Mouse (Mus musculus): Measurements from ENCODE around the gene Alx3. TPM values are rescaled to one million over a fixed set of nuclear protein-coding genes. Genes with fewer than 3 reads are reported as not detected.
"Not testable (repeated sequence)": the region's sequence is repeated elsewhere in the genome, so short reads cannot be mapped to it uniquely, and the experiment has no call there.

Alx3 gene
- total RNA-seq, 2 experiments from 2014 or later = 0.69 to 0.85 TPM

- no peak for DNase-seq (ENCODE audit: low spot score in 2 of 2)
Measured at GRCm38 (mm10) chr3:107622537-107622936, 27.7 kb downstream of the Alx3 start.

GRCm38 (mm10) chr3:107624424-107624823 lies 29.6 kb downstream of the Alx3 start:
- DNase-seq (ENCODE audit: low spot score in 2 of 2) = no peak

- no peak for DNase-seq (ENCODE audit: low spot score in 2 of 2)
Measured at GRCm38 (mm10) chr3:107625536-107625935, 30.7 kb downstream of the Alx3 start.

GRCm38 (mm10) chr3:107626751-107627150 lies 31.9 kb downstream of the Alx3 start:
- no peak for DNase-seq (ENCODE audit: low spot score in 2 of 2)

GRCm38 (mm10) chr3:107627641-107628040 lies 32.8 kb downstream of the Alx3 start:
- DNase-seq (ENCODE audit: low spot score in 2 of 2) = no peak

GRCm38 (mm10) chr3:107628551-107628950 lies 33.7 kb downstream of the Alx3 start:
- peak; percentile 26 to 58 for DNase-seq (ENCODE audit: low spot score in 2 of 2)

GRCm38 (mm10) chr3:107629411-107629810 lies 34.6 kb downstream of the Alx3 start:
- DNase-seq (ENCODE audit: low spot score in 2 of 2) = no peak

- peak; percentile 40 to 67 for DNase-seq (ENCODE audit: low spot score in 2 of 2)
Measured at GRCm38 (mm10) chr3:107630682-107631522, 36.1 kb downstream of the Alx3 start, which contains the start of gene Gm10961. Gene Gm10961, plus strand, starts transcription at chr3:107631322.

- peak; percentile 89 to 96 for DNase-seq (ENCODE audit: low spot score in 2 of 2)
Measured at GRCm38 (mm10) chr3:107631523-107631958, 36.7 kb downstream of the Alx3 start, which contains the start of gene Strip1. Gene Strip1, minus strand, starts transcription at chr3:107631694.

GRCm38 (mm10) chr3:107632786-107633185 lies 38.0 kb downstream of the Alx3 start:
- DNase-seq (ENCODE audit: low spot score in 2 of 2) = no peak

- DNase-seq (ENCODE audit: low spot score in 2 of 2) = no peak
Measured at GRCm38 (mm10) chr3:107633906-107634305, 39.1 kb downstream of the Alx3 start.

GRCm38 (mm10) chr3:107635836-107636235 lies 41.0 kb downstream of the Alx3 start:
- no peak for DNase-seq (ENCODE audit: low spot score in 2 of 2)

GRCm38 (mm10) chr3:107636236-107636635 lies 41.4 kb downstream of the Alx3 start:
- DNase-seq (ENCODE audit: low spot score in 2 of 2) = no peak

- DNase-seq (ENCODE audit: low spot score in 2 of 2) = no peak
Measured at GRCm38 (mm10) chr3:107637606-107638172, 42.9 kb downstream of the Alx3 start.

- no peak for DNase-seq (ENCODE audit: low spot score in 2 of 2)
Measured at GRCm38 (mm10) chr3:107646947-107647346, 52.1 kb downstream of the Alx3 start.

GRCm38 (mm10) chr3:107650276-107650675 lies 55.4 kb downstream of the Alx3 start:
- not testable (repeated sequence) for DNase-seq (ENCODE audit: low spot score in 2 of 2)

GRCm38 (mm10) chr3:107652968-107653367 lies 58.1 kb downstream of the Alx3 start:
- no peak for DNase-seq (ENCODE audit: low spot score in 2 of 2)

- DNase-seq (ENCODE audit: low spot score in 2 of 2) = no peak
Measured at GRCm38 (mm10) chr3:107654861-107655260, 60.0 kb downstream of the Alx3 start.
